Mouse (Mus musculus): Measurements from ENCODE around the gene Zranb3. TPM values are rescaled to one million over a fixed set of nuclear protein-coding genes. Genes with fewer than 3 reads are reported as not detected.
A peak's percentile ranks its signal among the peaks of the same experiment; 100 is the strongest.

Gene Zranb3
- total and polyA plus RNA-seq, 2 experiments from 2014 or later = 2.7 to 4.1 TPM

DNA sequence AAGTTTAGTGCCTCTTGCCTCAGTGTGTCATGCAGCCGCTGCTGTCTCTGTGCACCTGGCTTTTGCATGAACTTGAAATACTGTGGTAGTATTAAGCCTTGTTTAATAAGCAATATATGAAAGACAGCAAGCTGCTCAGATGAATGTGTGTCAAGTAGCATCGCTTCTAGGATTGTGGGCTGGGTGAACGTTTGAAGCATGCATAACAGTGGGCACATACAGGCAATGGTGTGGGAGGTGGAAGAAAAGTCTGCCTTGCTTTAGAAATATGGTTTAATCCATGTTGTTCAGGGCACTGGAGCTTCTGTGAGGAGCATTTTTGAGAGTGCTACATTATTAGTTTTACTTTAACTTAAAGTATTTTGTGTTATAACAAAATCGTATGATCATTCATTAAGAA, 109.0 kb downstream of the Zranb3 start:
- Histone ChIP-seq H3K4me1 (ENCODE audit: insufficient read depth) (peaks cover 17% of the 10 kb centered on the region), H3K9ac (no peak overlapping the region), H3K27ac (ENCODE audit: low read depth, low read length) (no peak overlapping the region), H3K36me3 (ENCODE audit: insufficient read depth) (no peaks in the 10 kb centered on the region), H3K4me3 (ENCODE audit: low read depth, low read length) (no peak overlapping the region), H3K4me2 (ENCODE audit: low read depth) (no peak overlapping the region), H3K9me3 (ENCODE audit: low read length) (no peaks in the 10 kb centered on the region), H3K27me3 (ENCODE audit: insufficient read depth, low read length) (no peaks in the 10 kb centered on the region)
- DNase-seq = no peak
- 82% methylated on average over 4 of the region's 4 CpGs for WGBS
- no peak for TF ChIP-seq CTCF (IDR thresholded peaks at IDR 0.05; ENCODE audit: low read depth)
- no peak for ATAC-seq

DNA sequence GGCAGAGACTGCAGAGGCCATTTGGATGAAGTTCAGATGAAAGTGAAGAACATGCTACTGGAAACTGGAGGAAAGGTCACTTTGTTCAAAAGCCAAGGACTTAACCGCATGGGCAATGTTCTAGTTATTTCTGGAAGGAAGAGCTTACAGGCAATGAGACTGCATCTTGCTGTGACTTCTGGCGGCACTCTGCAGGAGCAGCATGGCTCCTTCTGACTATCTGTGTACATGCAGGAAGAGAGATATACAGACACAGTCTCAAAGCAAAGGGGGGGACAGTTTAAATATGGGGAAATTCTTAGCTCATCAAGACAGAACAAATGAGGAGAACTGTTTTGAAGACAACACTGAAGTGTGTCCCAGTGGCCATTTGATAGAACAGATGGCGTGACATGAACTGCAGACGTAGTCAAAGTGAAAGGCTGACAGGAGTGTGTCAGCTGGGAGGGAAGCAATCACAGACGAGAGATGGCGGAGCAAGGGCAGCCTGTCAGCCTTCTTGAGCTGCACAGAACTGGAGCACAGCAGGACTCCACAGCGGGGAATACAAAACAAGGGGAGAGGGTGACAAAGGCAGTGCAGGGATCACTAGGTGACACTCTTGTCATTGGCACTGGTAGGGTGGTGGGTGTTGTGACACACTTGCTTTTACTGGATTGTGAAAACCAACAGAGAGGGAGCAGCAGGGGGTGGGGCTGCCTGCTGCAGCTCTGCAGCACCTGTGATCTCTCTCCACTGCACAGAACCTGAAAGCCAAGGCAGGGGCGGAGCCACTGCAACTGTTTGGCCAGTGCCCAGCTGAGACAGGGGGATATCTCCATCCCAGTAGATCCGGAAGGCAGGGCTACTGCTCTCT, 112.7 kb downstream of the Zranb3 start:
- ATAC-seq = peak; percentile 91
- H3K4me2 ChIP-seq (ENCODE audit: low read depth) = no peak overlapping the region; the same call in 1 of the 2 replicates

GRCm38 (mm10) chr1:127989387-127989786, 113.5 kb downstream of the Zranb3 start:
- Histone ChIP-seq H3K9ac (no peak overlapping the region), H3K27ac (ENCODE audit: low read depth, low read length) (0 out of 2 replicates have a peak overlapping the region, but pooled peaks have one; percentile 79), H3K36me3 (ENCODE audit: insufficient read depth) (no peaks in the 10 kb centered on the region), H3K4me2 (ENCODE audit: low read depth) (no peak overlapping the region), H3K4me1 (ENCODE audit: insufficient read depth) (peaks cover 17% of the 10 kb centered on the region), H3K4me3 (ENCODE audit: low read depth, low read length) (no peak overlapping the region), H3K27me3 (ENCODE audit: insufficient read depth, low read length) (no peaks in the 10 kb centered on the region), H3K9me3 (ENCODE audit: low read length) (no peaks in the 10 kb centered on the region)
- ATAC-seq (no peak), DNase-seq (no peak)
- 73% methylated on average over 4 of the region's 4 CpGs for WGBS
- TF ChIP-seq CTCF (IDR thresholded peaks at IDR 0.05; ENCODE audit: low read depth) = no peak

More for the DNA sequence above, 112.7 kb downstream of the Zranb3 start:
- Histone ChIP-seq H3K9ac (no peak overlapping the region), H3K27ac (ENCODE audit: low read depth, low read length) (peak overlapping the region; percentile 79), H3K36me3 (ENCODE audit: insufficient read depth) (no peaks in the 10 kb centered on the region), H3K4me3 (ENCODE audit: low read depth, low read length) (no peak overlapping the region), H3K4me1 (ENCODE audit: insufficient read depth) (peaks cover 17% of the 10 kb centered on the region), H3K9me3 (ENCODE audit: low read length) (no peaks in the 10 kb centered on the region), H3K27me3 (ENCODE audit: insufficient read depth, low read length) (no peaks in the 10 kb centered on the region)
- no peak for TF ChIP-seq CTCF (IDR thresholded peaks at IDR 0.05; ENCODE audit: low read depth)
- WGBS = 30% methylated on average over 9 of the region's 9 CpGs
- DNase-seq = peak; percentile 76

- no peak for TF ChIP-seq CTCF (IDR thresholded peaks at IDR 0.05; ENCODE audit: low read depth)
- peaks cover 14% of the 10 kb centered on the region for H3K4me1 ChIP-seq (ENCODE audit: insufficient read depth)
- WGBS = 90% methylated on average over 3 of the region's 3 CpGs
These were observed 114.6 kb downstream of the Zranb3 start for GRCm38 (mm10) chr1:127988246-127988645.

DNA sequence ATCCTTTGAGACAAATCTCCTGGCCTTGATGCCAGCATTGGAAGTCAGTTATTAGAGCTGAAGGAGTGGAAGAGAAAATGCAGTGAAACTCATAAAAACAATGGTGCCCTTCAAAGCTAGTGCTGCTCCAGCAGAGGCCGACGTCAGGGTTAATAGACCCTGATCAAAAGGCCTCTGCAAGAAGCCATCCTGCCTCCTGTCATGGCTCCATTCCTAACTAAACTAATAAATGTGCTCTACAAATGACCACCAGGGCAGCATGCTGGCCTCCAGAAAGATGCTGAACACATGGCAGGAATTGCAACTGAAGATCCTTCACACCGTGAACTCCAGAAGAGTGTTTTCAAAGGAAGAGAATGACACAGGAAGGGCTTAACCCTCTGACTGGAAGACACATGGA, 117.5 kb downstream of the Zranb3 start:
- TF ChIP-seq CTCF (IDR thresholded peaks at IDR 0.05; ENCODE audit: low read depth) = peak; percentile 6; the same call in 1 of the 2 replicates
- Histone ChIP-seq H3K9ac (no peak overlapping the region), H3K9me3 (ENCODE audit: low read length) (no peaks in the 10 kb centered on the region), H3K27me3 (ENCODE audit: insufficient read depth, low read length) (no peaks in the 10 kb centered on the region), H3K36me3 (ENCODE audit: insufficient read depth) (no peaks in the 10 kb centered on the region), H3K27ac (ENCODE audit: low read depth, low read length) (no peak overlapping the region), H3K4me3 (ENCODE audit: low read depth, low read length) (no peak overlapping the region), H3K4me1 (ENCODE audit: insufficient read depth) (peaks cover 8% of the 10 kb centered on the region), H3K4me2 (ENCODE audit: low read depth) (no peak overlapping the region)
- no peak for ATAC-seq
- no peak for DNase-seq
- WGBS = 49% methylated on average over 3 of the region's 3 CpGs

More at GRCm38 (mm10) chr1:127988246-127988645, 114.6 kb downstream of the Zranb3 start:
- Histone ChIP-seq H3K36me3 (ENCODE audit: insufficient read depth) (no peaks in the 10 kb centered on the region), H3K4me2 (ENCODE audit: low read depth) (no peak overlapping the region), H3K9ac (no peak overlapping the region), H3K9me3 (ENCODE audit: low read length) (no peaks in the 10 kb centered on the region), H3K27me3 (ENCODE audit: insufficient read depth, low read length) (no peaks in the 10 kb centered on the region), H3K4me3 (ENCODE audit: low read depth, low read length) (no peak overlapping the region), H3K27ac (ENCODE audit: low read depth, low read length) (no peak overlapping the region)
- DNase-seq (no peak), ATAC-seq (no peak)

DNA sequence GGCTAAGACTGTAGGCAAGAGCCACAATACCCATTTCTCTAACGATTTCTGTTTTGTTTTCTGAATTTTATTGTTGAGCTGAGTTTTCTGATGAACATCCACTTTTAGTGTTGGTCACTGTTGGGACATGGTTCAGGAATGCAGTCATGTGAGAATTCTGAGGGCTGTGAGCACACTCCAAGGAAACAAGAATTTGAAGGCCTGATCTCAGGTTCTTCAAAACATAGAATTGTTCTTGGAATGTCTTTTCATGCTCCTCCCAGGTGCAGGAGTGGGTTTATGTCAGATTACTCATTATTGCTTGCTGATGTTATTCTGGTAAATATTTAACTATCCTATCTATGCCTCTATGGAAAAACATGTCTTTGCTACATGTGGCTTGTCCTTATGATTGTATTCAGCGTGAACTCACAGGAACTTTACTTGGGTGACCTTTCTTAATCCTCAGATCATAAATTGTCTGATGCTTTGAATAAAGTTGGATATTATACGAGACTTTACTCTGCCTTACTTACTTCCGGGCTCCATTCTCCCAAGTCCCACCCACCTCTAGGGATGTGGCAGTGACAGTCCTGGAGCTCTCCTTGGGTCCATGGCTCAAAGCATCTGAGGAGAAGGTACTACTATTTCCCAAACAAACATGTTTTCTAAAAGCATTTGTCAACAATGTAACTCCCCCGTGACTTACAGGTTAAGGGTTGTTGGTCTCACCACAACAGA, 119.4 kb downstream of the Zranb3 start:
- Histone ChIP-seq H3K9ac (no peak overlapping the region), H3K9me3 (ENCODE audit: low read length) (no peaks in the 10 kb centered on the region), H3K27me3 (ENCODE audit: insufficient read depth, low read length) (no peaks in the 10 kb centered on the region), H3K36me3 (ENCODE audit: insufficient read depth) (no peaks in the 10 kb centered on the region), H3K4me3 (ENCODE audit: low read depth, low read length) (no peak overlapping the region), H3K4me1 (ENCODE audit: insufficient read depth) (no peaks in the 10 kb centered on the region), H3K4me2 (ENCODE audit: low read depth) (no peak overlapping the region), H3K27ac (ENCODE audit: low read depth, low read length) (no peak overlapping the region)
- TF ChIP-seq CTCF (IDR thresholded peaks at IDR 0.05; ENCODE audit: low read depth) = no peak
- no peak for ATAC-seq
- no peak for DNase-seq
- whole genome bisulfite sequencing = 92% methylated on average over 5 of the region's 5 CpGs

DNA sequence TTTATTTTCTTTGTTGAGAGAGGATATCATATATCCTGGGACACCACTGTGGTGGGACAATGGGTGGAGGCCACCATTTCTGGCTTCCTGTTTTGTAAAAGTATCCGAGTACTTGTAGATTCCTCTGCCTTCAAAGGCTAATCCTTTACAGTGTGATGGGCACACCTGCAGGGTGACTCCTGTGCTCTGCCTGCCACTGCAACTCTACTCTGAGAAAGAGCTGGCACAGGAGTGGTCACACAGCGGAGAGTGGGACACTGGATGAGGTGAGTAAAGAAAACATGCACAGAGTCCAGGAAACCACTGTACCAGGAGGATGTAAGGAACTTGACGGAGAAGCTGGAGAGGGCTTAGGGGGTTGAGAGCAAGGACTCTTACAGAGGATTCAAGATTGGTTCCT, 120.6 kb downstream of the Zranb3 start:
- no peak for TF ChIP-seq CTCF (IDR thresholded peaks at IDR 0.05; ENCODE audit: low read depth)
- WGBS = 85% methylated on average over 3 of the region's 3 CpGs
- no peak for ATAC-seq
- DNase-seq = no peak
- no peaks in the 10 kb centered on the region for H3K27me3 ChIP-seq (ENCODE audit: insufficient read depth, low read length)
- no peak overlapping the region for H3K4me2 ChIP-seq (ENCODE audit: low read depth)
- no peaks in the 10 kb centered on the region for H3K4me1 ChIP-seq (ENCODE audit: insufficient read depth)
- H3K27ac ChIP-seq (ENCODE audit: low read depth, low read length) = no peak overlapping the region
- no peak overlapping the region for H3K4me3 ChIP-seq (ENCODE audit: low read depth, low read length)
- H3K9me3 ChIP-seq (ENCODE audit: low read length) = no peaks in the 10 kb centered on the region
- no peak overlapping the region for H3K9ac ChIP-seq
- no peaks in the 10 kb centered on the region for H3K36me3 ChIP-seq (ENCODE audit: insufficient read depth)

All from forebrain, postnatal 0 days (tissue).